Mouse (Mus musculus) adrenal gland, adult 18-20 months (tissue): ENCODE data around the gene Psmd2. TPM values are rescaled to one million over a fixed set of nuclear protein-coding genes. Genes with fewer than 3 reads are reported as not detected.

ENCODE experiments used
- DNase-seq, 2 experiments: peaks; one replicate each; pipeline ENCODE4 v3.0.0; 2021 to 2022; ENCODE audit warnings: low spot score in 2 of 2
- microRNA-seq, 2 experiments: library from miRNA; unstranded; fragments of <30 nt; microRNA quantifications; one replicate each; pipeline ENCODE4 v1.2.0; 2021; ENCODE audit warnings: borderline number of aligned reads in 2 of 2
- total RNA-seq, 2 experiments: library from RNA; stranded (reverse); gene quantifications; 1 replicate in 1 of 2; 2 replicates in 1 of 2; pipeline ENCODE4 v1.2.3; 2021

The Psmd2 gene
- total RNA-seq, 2 experiments from 2014 or later = 265 to 268 TPM

DNA sequence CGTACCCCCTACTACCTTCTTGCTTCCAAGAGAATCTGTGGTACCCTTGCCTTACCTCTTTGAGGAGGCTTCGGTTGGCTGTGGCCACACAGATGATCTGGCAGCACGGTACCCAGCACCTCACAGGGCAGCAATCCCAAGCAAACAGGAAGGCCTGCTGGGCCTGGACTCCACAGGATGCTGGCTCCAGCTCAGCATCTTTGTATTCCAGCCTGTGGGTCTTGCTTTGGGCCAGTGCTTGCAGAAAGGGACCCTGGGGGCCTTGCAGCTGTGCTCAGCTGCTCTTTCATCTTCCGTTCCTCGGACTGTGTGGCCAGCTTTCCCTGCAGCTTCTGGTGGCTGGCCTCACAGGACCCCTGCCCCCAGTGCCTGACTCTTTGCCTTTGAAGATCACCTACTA is 48.6 kb downstream of the Psmd2 start:
- DNase-seq = no peak

DNA sequence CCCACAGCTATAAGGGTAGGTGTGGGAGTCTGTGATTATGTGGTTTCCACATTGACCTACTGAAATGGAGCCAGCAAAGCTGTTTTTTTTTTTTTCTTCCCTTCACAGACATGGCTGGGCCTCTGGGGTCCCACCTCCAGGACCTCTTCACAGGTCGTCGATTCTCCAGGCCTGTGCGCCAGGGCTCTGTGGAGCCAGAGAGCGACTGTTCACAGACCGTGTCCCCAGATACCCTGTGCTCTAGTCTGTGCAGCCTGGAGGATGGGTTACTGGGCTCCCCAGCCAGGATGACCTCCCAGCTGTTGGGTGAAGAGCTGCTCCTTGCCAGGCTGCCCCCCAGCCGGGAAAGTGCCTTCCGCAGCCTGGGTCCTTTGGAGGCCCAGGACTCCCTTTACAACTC is 49.9 kb downstream of the Psmd2 start:
- DNase-seq = no peak

- DNase-seq = no peak
These were observed 50.5 kb downstream of the Psmd2 start for GRCm38 (mm10) chr16:20701729-20702521.

GRCm38 (mm10) chr16:20702522-20702893 is 51.1 kb downstream of the Psmd2 start:
- peak; percentile 68 to 70 for DNase-seq

GRCm38 (mm10) chr16:20703071-20703470 is 51.6 kb downstream of the Psmd2 start:
- DNase-seq = no peak

- no peak for DNase-seq
These were observed 52.4 kb downstream of the Psmd2 start for GRCm38 (mm10) chr16:20703699-20704400.

- DNase-seq = no peak
These were observed 54.3 kb downstream of the Psmd2 start for GRCm38 (mm10) chr16:20705786-20706185.

DNA sequence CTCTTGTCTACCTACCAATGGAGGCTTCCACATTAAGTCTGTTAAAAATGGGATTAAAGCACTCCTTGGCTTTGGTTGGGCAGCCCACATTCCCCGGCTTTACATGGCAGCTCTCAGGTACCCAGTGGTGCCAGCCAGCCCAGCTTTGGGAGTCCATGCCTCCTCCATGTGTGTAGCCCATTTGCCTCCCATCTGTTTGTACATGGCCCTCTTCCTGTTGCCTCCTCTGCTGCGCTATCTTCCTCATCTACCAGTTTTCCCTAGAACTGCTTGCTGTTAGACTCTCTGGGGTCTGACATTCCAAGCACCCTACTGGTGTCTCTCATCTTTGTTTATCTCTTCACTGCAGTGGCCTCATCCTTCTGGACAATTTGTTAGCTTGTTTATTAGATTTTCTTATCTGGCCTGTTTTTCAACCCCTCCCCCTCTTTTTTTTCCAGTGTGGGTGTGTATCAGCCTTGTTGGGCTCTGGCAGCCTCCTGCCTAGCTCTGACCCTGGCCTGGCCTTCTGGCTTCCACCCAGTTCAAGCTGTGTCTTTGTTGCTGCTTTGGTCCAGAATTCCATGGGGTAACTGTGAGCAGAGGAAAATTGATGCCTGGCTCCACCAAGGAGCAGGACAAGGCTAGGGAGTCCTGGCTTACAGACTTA is 55.1 kb downstream of the Psmd2 start:
- DNase-seq = no peak

GRCm38 (mm10) chr16:20708220-20708938 is 56.9 kb downstream of the Psmd2 start:
- DNase-seq = no peak

GRCm38 (mm10) chr16:20708939-20709734 is 57.7 kb downstream of the Psmd2 start:
- no peak for DNase-seq

GRCm38 (mm10) chr16:20710370-20710769 is 58.9 kb downstream of the Psmd2 start:
- no peak for DNase-seq

DNA sequence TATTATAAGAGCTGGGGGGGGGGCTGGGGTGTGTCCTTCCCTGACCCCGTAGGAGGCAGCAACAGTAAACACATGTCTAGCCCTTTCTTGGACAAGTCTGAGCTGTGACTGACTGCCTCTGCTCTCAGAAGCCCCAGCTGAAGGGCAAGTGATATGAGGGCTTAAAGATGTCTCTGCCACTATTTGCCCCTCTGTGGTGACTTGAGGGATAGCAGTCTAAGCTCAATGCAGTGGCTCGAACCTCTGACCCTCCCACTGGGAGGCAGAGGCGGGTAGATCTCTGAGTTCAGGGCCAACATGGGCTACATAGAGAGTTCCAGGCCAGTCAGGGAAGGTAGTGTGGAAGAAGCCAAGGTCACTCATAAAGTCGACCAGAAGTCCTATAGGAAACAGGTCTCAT is 59.4 kb downstream of the Psmd2 start:
- no peak for DNase-seq

- no peak for DNase-seq
These were observed 60.7 kb downstream of the Psmd2 start for GRCm38 (mm10) chr16:20712190-20712589.

- no peak for DNase-seq
These were observed 61.4 kb downstream of the Psmd2 start for GRCm38 (mm10) chr16:20712889-20713288.

Small RNA genes lying within 50 kb of the gene (microRNA-seq; reads per million reads assigned to microRNA genes)
- 5.7 to 19.0 reads per million in 2 experiments for gene Mir1224

Other genes starting within 250 kb of the Psmd2 start
- 10 to 100 TPM; 77.9 to 95.5 TPM for gene Abcc5, start 225.3 kb upstream of the Psmd2 start, total RNA-seq
- gene Eif2b5, start 152.8 kb upstream of the Psmd2 start, total RNA-seq = 10 to 100 TPM; 58.2 to 60.1 TPM
- 10 to 100 TPM; 40.1 to 44.5 TPM for gene Dvl3, start 134.7 kb upstream of the Psmd2 start, total RNA-seq
- gene Ap2m1, start 116.2 kb upstream of the Psmd2 start, total RNA-seq = 100 to 1,000 TPM; 277 to 333 TPM
- 10 to 100 TPM; 94.3 to 94.4 TPM for gene Abcf3, start 103.1 kb upstream of the Psmd2 start, total RNA-seq
- 1 to 10 TPM; 1.1 to 1.2 TPM for gene Vwa5b2, start 62.2 kb upstream of the Psmd2 start, total RNA-seq
- gene Eef1akmt4, start 40.1 kb upstream of the Psmd2 start, total RNA-seq = 10 to 100 TPM in 1 of 2 experiments, 1 to 10 TPM in 1; 9.4 to 10.2 TPM
- gene Gm49333, start 40.0 kb upstream of the Psmd2 start, total RNA-seq = not detected
- gene Alg3, start 39.9 kb upstream of the Psmd2 start, total RNA-seq = 10 to 100 TPM; 24.8 to 31.2 TPM
- 100 to 1,000 TPM in 1 of 2 experiments, 10 to 100 TPM in 1; 45.6 to 212 TPM for gene Camk2n2, start 30.4 kb upstream of the Psmd2 start, total RNA-seq
- 10 to 100 TPM in 1 of 2 experiments, 1 to 10 TPM in 1; 9.4 to 17.1 TPM for gene Ece2, start 21.8 kb upstream of the Psmd2 start, total RNA-seq
- gene Eif4g1, start 16.7 kb downstream of the Psmd2 start, total RNA-seq = 100 to 1,000 TPM; 358 to 386 TPM
- 10 to 100 TPM; 11.7 to 16.1 TPM for gene Fam131a, start 41.6 kb downstream of the Psmd2 start, total RNA-seq
- 10 to 100 TPM; 28.0 to 37.1 TPM for gene Polr2h, start 66.0 kb downstream of the Psmd2 start, total RNA-seq
- gene Clcn2, start 66.1 kb downstream of the Psmd2 start, total RNA-seq = 10 to 100 TPM; 16.8 to 52.6 TPM
- gene Chrd, start 81.5 kb downstream of the Psmd2 start, total RNA-seq = 10 to 100 TPM in 1 of 2 experiments, 1 to 10 TPM in 1; 9.7 to 12.4 TPM
- 1 to 10 TPM; 1.2 to 4.2 TPM for gene Thpo, start 82.9 kb downstream of the Psmd2 start, total RNA-seq